Mouse (Mus musculus): ENCODE measurements at regions not wholly inside any gene's neighbourhood (a gene's known extent, or its start where the extent isn't known, plus 50 kb on each side); places are given as distances from the start of the nearest gene placed in this dataset.

DNA sequence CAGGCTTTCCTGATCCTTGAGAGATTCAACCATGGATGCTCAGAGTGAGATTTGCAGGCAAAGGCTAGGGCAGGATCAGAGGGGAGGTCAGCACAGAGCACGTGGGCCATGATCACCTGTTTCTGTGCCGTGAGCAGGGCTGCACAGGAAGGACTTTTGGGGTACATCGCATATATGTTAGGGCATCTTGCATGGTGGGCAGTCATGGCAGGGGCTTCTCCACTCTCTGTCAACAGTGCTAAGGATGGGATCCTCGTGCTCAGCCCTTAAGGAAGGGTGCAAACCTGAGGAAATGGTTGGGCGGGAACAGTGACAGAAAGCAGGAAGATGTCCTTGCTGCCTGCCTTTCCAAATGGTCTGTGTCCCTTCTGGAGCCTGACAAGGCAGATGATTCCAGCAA, 106.2 kb downstream of the Zfp706 start:
- Histone ChIP-seq H3K36me3 (ENCODE audit: control insufficient read depth in 1 of 2, insufficient read depth in 2 of 2, low read length in 2 of 2) (peaks cover 0 to 15% of the 10 kb centered on the region in 2 experiments; a peak in 2 of 4 replicates), H3K9me3 (replicated peaks; ENCODE audit: insufficient read depth, low read length) (no peaks in the 10 kb centered on the region), H3K9ac (ENCODE audit: control insufficient read depth, low read depth, low read length, poor library complexity, severe bottlenecking) (no peak overlapping the region), H3K4me3 (ENCODE audit: control insufficient read depth in 1 of 2, insufficient read depth in 1 of 2, low read depth in 2 of 2, low read length in 2 of 2) (no peak overlapping the region), H3K27ac (ENCODE audit: control insufficient read depth, low read depth, low read length) (no peak overlapping the region), H3K79me2 (ENCODE audit: control insufficient read depth, insufficient read depth, low read length, poor library complexity) (no peaks in the 10 kb centered on the region), H3K27me3 (ENCODE audit: control insufficient read depth in 1 of 2, insufficient read depth in 2 of 2, low read length in 2 of 2) (no peaks in the 10 kb centered on the region), H3K4me1 (ENCODE audit: control insufficient read depth in 1 of 2, insufficient read depth in 2 of 2, low read length in 2 of 2) (peaks cover 6 to 24% of the 10 kb centered on the region in 2 experiments)
- no peak for DNase-seq (ENCODE audit: low read depth, low spot score)
- TF ChIP-seq MAX (IDR thresholded peaks at IDR 0.05; ENCODE audit: low read length) (no peak), JUND (IDR thresholded peaks at IDR 0.05; ENCODE audit: low read depth, low read length) (no peak), MYB (IDR thresholded peaks at IDR 0.05; ENCODE audit: low read depth, low read length) (no peak), UBTF (IDR thresholded peaks at IDR 0.05; ENCODE audit: borderline replicate concordance, insufficient read depth, low read depth, low read length) (no peak), RCOR1 (IDR thresholded peaks at IDR 0.05; ENCODE audit: low read depth, low read length) (no peak), POLR2A (IDR thresholded peaks at IDR 0.05; ENCODE audit: control insufficient read depth in 1 of 2, insufficient read depth in 1 of 2, low read depth in 1 of 2, low read length in 2 of 2, poor library complexity in 1 of 2) (no peak), GABPA (IDR thresholded peaks at IDR 0.05; ENCODE audit: low read depth, low read length) (no peak), SIN3A (IDR thresholded peaks at IDR 0.05; ENCODE audit: low read length) (no peak), POLR2AphosphoS2 (IDR thresholded peaks at IDR 0.05; ENCODE audit: low read length) (no peak), NELFE (IDR thresholded peaks at IDR 0.05; ENCODE audit: low read depth, low read length) (no peak), CHD1 (IDR thresholded peaks at IDR 0.05; ENCODE audit: low read depth, low read length) (no peak), USF1 (IDR thresholded peaks at IDR 0.05; ENCODE audit: low read depth, low read length) (no peak), MAZ (IDR thresholded peaks at IDR 0.05; ENCODE audit: low read depth, low read length) (no peak), KAT2A (conservative IDR thresholded peaks at IDR 0.05; ENCODE audit: low read depth, low read length) (no peak), NRF1 (IDR thresholded peaks at IDR 0.05; ENCODE audit: insufficient read depth, low read depth, low read length, poor library complexity, severe bottlenecking) (no peak), ELF1 (IDR thresholded peaks at IDR 0.05; ENCODE audit: low read depth, low read length) (no peak), MYC (IDR thresholded peaks at IDR 0.05; ENCODE audit: low read depth, low read length) (no peak), HCFC1 (IDR thresholded peaks at IDR 0.05; ENCODE audit: low read depth, low read length) (no peak)

DNA sequence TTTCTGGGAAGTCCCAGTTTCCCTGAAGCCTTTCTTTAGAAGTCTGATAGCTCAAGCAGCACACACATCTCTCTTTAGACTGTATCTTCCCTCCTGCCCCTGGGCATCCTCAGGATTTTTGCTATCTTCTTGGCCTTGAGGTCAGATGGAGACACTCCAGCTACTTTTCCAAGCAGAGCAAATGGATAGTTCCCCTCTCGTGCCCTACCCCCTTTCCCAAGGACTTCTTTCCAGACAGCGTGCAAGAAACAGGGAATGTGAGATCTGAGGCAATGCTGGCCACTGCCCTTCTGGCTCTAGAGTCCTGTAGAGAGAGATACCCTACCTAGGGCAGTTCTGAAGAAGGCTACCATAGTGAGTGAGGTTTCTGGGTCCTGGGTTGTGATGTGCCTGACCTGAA, 106.6 kb downstream of the Zfp706 start:
- H3K79me2 ChIP-seq (ENCODE audit: control insufficient read depth, insufficient read depth, low read length, poor library complexity), result no peaks in the 10 kb centered on the region
- no peak overlapping the region for H3K9ac ChIP-seq (ENCODE audit: control insufficient read depth, low read depth, low read length, poor library complexity, severe bottlenecking)
- no peak overlapping the region for H3K27ac ChIP-seq (ENCODE audit: control insufficient read depth, low read depth, low read length)
- H3K27me3 ChIP-seq (ENCODE audit: control insufficient read depth in 1 of 2, insufficient read depth in 2 of 2, low read length in 2 of 2), result no peaks in the 10 kb centered on the region
- no peaks in the 10 kb centered on the region for H3K9me3 ChIP-seq (replicated peaks; ENCODE audit: insufficient read depth, low read length)
- TF ChIP-seq POLR2A (IDR thresholded peaks at IDR 0.05; ENCODE audit: control insufficient read depth in 1 of 2, insufficient read depth in 1 of 2, low read depth in 1 of 2, low read length in 2 of 2, poor library complexity in 1 of 2) (no peak), MYB (IDR thresholded peaks at IDR 0.05; ENCODE audit: low read depth, low read length) (no peak), EP300 (IDR thresholded peaks at IDR 0.05; ENCODE audit: low read depth in 1 of 2, low read length in 2 of 2) (no peak), MAX (IDR thresholded peaks at IDR 0.05; ENCODE audit: low read length) (no peak), GATA1 (IDR thresholded peaks at IDR 0.05; ENCODE audit: low read depth, low read length) (no peak), SIN3A (IDR thresholded peaks at IDR 0.05; ENCODE audit: low read length) (no peak), RCOR1 (IDR thresholded peaks at IDR 0.05; ENCODE audit: low read depth, low read length) (no peak), RAD21 (IDR thresholded peaks at IDR 0.05; ENCODE audit: low read depth, low read length) (no peak), USF2 (IDR thresholded peaks at IDR 0.05; ENCODE audit: borderline replicate concordance in 1 of 2, insufficient read depth in 1 of 2, low read depth in 1 of 2, low read length in 2 of 2) (no peak), NRF1 (IDR thresholded peaks at IDR 0.05; ENCODE audit: insufficient read depth, low read depth, low read length, poor library complexity, severe bottlenecking) (no peak)
- no peak overlapping the region for H3K4me3 ChIP-seq (ENCODE audit: control insufficient read depth in 1 of 2, insufficient read depth in 1 of 2, low read depth in 2 of 2, low read length in 2 of 2)
- no peak for DNase-seq (ENCODE audit: low read depth, low spot score)
- H3K4me1 ChIP-seq (ENCODE audit: control insufficient read depth in 1 of 2, insufficient read depth in 2 of 2, low read length in 2 of 2), result peaks cover 6 to 24% of the 10 kb centered on the region in 2 experiments
- peaks cover 0 to 15% of the 10 kb centered on the region in 2 experiments; a peak in 2 of 4 replicates for H3K36me3 ChIP-seq (ENCODE audit: control insufficient read depth in 1 of 2, insufficient read depth in 2 of 2, low read length in 2 of 2)

Data from MEL (cell line).